Mouse (Mus musculus): ENCODE measurements around the gene Trim8. TPM values are rescaled to one million over a fixed set of nuclear protein-coding genes. Genes with fewer than 3 reads are reported as not detected.
A peak's percentile ranks its signal among the peaks of the same experiment; 100 is the strongest.

Gene Trim8
- total RNA-seq, 1 experiment from 2014 or later, result 47.5 TPM

- no peak for ATAC-seq (ENCODE audit: extremely low read depth, insufficient number of reproducible peaks, low FRiP score, poor library complexity, severe bottlenecking)
Measured at GRCm38 (mm10) chr19:46531071-46532030, 29.8 kb downstream of the Trim8 start.

GRCm38 (mm10) chr19:46532031-46532688 lies 30.7 kb downstream of the Trim8 start:
- ATAC-seq (ENCODE audit: extremely low read depth, insufficient number of reproducible peaks, low FRiP score, poor library complexity, severe bottlenecking), result no peak

- ATAC-seq (ENCODE audit: extremely low read depth, insufficient number of reproducible peaks, low FRiP score, poor library complexity, severe bottlenecking), result no peak
Measured at GRCm38 (mm10) chr19:46533066-46533465, 31.6 kb downstream of the Trim8 start.

- ATAC-seq (ENCODE audit: extremely low read depth, insufficient number of reproducible peaks, low FRiP score, poor library complexity, severe bottlenecking), result no peak
Measured at GRCm38 (mm10) chr19:46533525-46533924, 32.0 kb downstream of the Trim8 start.

- ATAC-seq (ENCODE audit: extremely low read depth, insufficient number of reproducible peaks, low FRiP score, poor library complexity, severe bottlenecking), result no peak
Measured at GRCm38 (mm10) chr19:46534542-46535098, 33.1 kb downstream of the Trim8 start.

- no peak for ATAC-seq (ENCODE audit: extremely low read depth, insufficient number of reproducible peaks, low FRiP score, poor library complexity, severe bottlenecking)
Measured at GRCm38 (mm10) chr19:46537357-46537756, 35.9 kb downstream of the Trim8 start.

- ATAC-seq (ENCODE audit: extremely low read depth, insufficient number of reproducible peaks, low FRiP score, poor library complexity, severe bottlenecking), result no peak
Measured at GRCm38 (mm10) chr19:46538213-46538612, 36.7 kb downstream of the Trim8 start.

- no peak for ATAC-seq (ENCODE audit: extremely low read depth, insufficient number of reproducible peaks, low FRiP score, poor library complexity, severe bottlenecking)
Measured at GRCm38 (mm10) chr19:46542750-46543149, 41.2 kb downstream of the Trim8 start.

GRCm38 (mm10) chr19:46547565-46547964 lies 46.1 kb downstream of the Trim8 start:
- ATAC-seq (ENCODE audit: extremely low read depth, insufficient number of reproducible peaks, low FRiP score, poor library complexity, severe bottlenecking), result no peak

- no peak for ATAC-seq (ENCODE audit: extremely low read depth, insufficient number of reproducible peaks, low FRiP score, poor library complexity, severe bottlenecking)
Measured at GRCm38 (mm10) chr19:46548110-46548509, 46.6 kb downstream of the Trim8 start.

GRCm38 (mm10) chr19:46550385-46550784 lies 48.9 kb downstream of the Trim8 start:
- no peak for ATAC-seq (ENCODE audit: extremely low read depth, insufficient number of reproducible peaks, low FRiP score, poor library complexity, severe bottlenecking)

- no peak for ATAC-seq (ENCODE audit: extremely low read depth, insufficient number of reproducible peaks, low FRiP score, poor library complexity, severe bottlenecking)
Measured at GRCm38 (mm10) chr19:46552496-46552895, 51.0 kb downstream of the Trim8 start.

GRCm38 (mm10) chr19:46553541-46553955 lies 52.0 kb downstream of the Trim8 start:
- ATAC-seq (ENCODE audit: extremely low read depth, insufficient number of reproducible peaks, low FRiP score, poor library complexity, severe bottlenecking), result no peak

- no peak for ATAC-seq (ENCODE audit: extremely low read depth, insufficient number of reproducible peaks, low FRiP score, poor library complexity, severe bottlenecking)
Measured at GRCm38 (mm10) chr19:46558009-46558408, 56.5 kb downstream of the Trim8 start.

- no peak for ATAC-seq (ENCODE audit: extremely low read depth, insufficient number of reproducible peaks, low FRiP score, poor library complexity, severe bottlenecking)
Measured at GRCm38 (mm10) chr19:46558631-46559030, 57.1 kb downstream of the Trim8 start.

- ATAC-seq (ENCODE audit: extremely low read depth, insufficient number of reproducible peaks, low FRiP score, poor library complexity, severe bottlenecking), result peak; percentile 66; the same call in 1 of the 2 replicates
Measured at GRCm38 (mm10) chr19:46562132-46562531, 60.6 kb downstream of the Trim8 start.

- no peak for ATAC-seq (ENCODE audit: extremely low read depth, insufficient number of reproducible peaks, low FRiP score, poor library complexity, severe bottlenecking)
Measured at GRCm38 (mm10) chr19:46562581-46563515, 61.3 kb downstream of the Trim8 start.

- ATAC-seq (ENCODE audit: extremely low read depth, insufficient number of reproducible peaks, low FRiP score, poor library complexity, severe bottlenecking), result no peak
Measured at GRCm38 (mm10) chr19:46563603-46564002, 62.1 kb downstream of the Trim8 start.

GRCm38 (mm10) chr19:46564043-46564462 lies 62.6 kb downstream of the Trim8 start:
- no peak for ATAC-seq (ENCODE audit: extremely low read depth, insufficient number of reproducible peaks, low FRiP score, poor library complexity, severe bottlenecking)
